Mouse (Mus musculus) heart, adult 2 months (tissue): Measurements from ENCODE around the gene Lepr.

Experiments
- CTCF ChIP-seq: fragments of 200-600 bp; IDR thresholded peaks from 2 replicates; pipeline ENCODE4 v1.8.1; 2022; ENCODE audit warnings: antibody characterized with exemption, mild to moderate bottlenecking, moderate library complexity
- EP300 ChIP-seq: fragments of 200-500 bp; IDR thresholded peaks from 2 replicates; pipeline ENCODE4 v1.6.1; 2011; ENCODE audit warnings: low read depth, low read length, control low read depth; ENCODE audit not compliant: insufficient read depth
- POLR2A ChIP-seq: fragments of 200-500 bp; IDR thresholded peaks from 2 replicates; pipeline ENCODE4 v1.6.1; 2011; ENCODE audit warnings: mild to moderate bottlenecking, low read depth, low read length, control low read depth; ENCODE audit not compliant: insufficient read depth

- TF ChIP-seq CTCF (no peak), POLR2A (no peak), EP300 (no peak)
Measured at GRCm38 (mm10) chr4:101715805-101716204, 1.4 kb upstream of the Lepr start.
